Mouse (Mus musculus) ES-E14 (cell line): ENCODE data around the gene Ndel1.

Experiments
- CHD2 ChIP-seq: IDR thresholded peaks from 2 replicates; pipeline ENCODE4 v1.6.1; 2014; ENCODE audit warnings: mild to moderate bottlenecking, low read depth, low read length, inconsistent platforms
- HCFC1 ChIP-seq: IDR thresholded peaks from 2 replicates; pipeline ENCODE4 v1.6.1; 2012; ENCODE audit warnings: low read length, inconsistent platforms, borderline replicate concordance; ENCODE audit not compliant: insufficient read depth
- MAFK ChIP-seq: IDR thresholded peaks from 2 replicates; pipeline ENCODE4 v1.6.1; 2014; ENCODE audit warnings: mild to moderate bottlenecking, low read depth, low read length, inconsistent platforms; ENCODE audit not compliant: insufficient read depth
- ZC3H11A ChIP-seq: IDR thresholded peaks from 2 replicates; pipeline ENCODE4 v1.6.1; 2012; ENCODE audit warnings: low read depth, mild to moderate bottlenecking, inconsistent platforms, low read length, borderline replicate concordance

DNA sequence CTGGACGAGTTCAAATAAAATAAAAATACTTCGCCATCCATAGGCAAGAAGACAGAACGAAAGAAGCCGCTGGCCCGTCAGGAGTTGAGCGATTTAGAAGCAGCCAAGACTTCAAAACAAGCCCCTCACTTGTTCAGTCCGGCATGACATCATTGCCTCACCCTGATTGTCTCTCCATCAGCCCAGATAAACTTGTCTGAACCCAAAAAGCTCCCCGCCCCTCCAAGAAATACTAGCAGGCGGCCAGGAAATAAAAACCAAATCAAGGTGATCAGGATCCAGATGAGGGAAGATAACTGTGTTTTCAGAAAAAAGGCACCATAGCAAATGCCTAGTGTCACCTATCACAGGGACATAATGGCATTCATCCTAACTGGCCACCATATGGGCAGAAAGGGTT lies 381 bp downstream of the Ndel1 start:
- TF ChIP-seq HCFC1: no peak
- TF ChIP-seq CHD2: no peak
- no peak for TF ChIP-seq MAFK
- no peak for TF ChIP-seq ZC3H11A
